Mouse (Mus musculus): ENCODE measurements at regions not wholly inside any gene's neighbourhood (a gene's known extent, or its start where the extent isn't known, plus 50 kb on each side); places are given as distances from the start of the nearest gene placed in this dataset.

DNA sequence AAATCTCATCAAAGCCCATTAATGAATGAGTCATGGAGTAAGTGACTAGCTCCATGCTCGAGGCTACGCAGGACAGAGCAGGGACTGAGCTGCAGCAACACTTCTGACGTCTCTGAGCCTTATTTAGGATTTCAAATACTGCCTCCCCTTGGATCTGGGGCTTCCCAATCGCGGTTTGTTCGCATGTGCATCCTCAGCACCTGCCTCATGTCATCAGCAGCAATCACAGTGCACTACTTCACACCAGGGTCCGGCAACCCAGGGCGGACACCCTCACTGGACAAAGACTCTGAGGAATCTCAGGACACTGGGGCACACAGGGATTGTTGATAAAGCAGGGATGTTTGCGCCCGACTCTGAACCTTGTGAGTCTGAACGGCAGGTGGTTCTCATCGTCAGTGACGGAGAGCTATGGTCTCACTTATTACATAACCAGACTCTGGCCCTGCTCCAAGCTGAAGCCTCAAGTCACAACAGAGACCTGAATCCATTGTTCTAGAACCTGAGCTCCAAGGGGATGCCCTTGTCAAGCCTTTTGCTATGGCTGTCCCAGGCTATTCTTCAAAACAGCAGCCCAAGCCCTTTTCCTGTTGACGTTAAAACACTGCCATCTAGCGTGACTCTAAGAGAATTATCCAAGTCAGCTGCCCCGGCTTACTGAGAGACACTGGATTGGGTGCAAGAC, 247.2 kb upstream of the Gm26657 start:
- TF ChIP-seq GATA1 (IDR thresholded peaks at IDR 0.05; ENCODE audit: borderline replicate concordance, low read length) (no peak), FLI1 (IDR thresholded peaks at IDR 0.05; ENCODE audit: low read length) (no peak)
